Mouse (Mus musculus) intestine, postnatal 0 days (tissue): Measurements from ENCODE around the gene Foxp4. TPM values are rescaled to one million over a fixed set of nuclear protein-coding genes. Genes with fewer than 3 reads are reported as not detected.

ENCODE experiments used
- ATAC-seq: fragments of 200-750 bp; cut with Nextera tagmentation; 2 replicates; pipeline ENCODE4 v1.8.0; 2017; ENCODE audit warnings: mild to moderate bottlenecking, moderate TSS enrichment, moderate library complexity
- H3K27ac ChIP-seq: fragments of 300-500 bp; sonication (generic); 2 replicates; pipeline ENCODE4 v1.5.1; 2014; ENCODE audit warnings: mild to moderate bottlenecking, low read depth, low read length, moderate library complexity
- H3K27me3 ChIP-seq: fragments of 300-500 bp; sonication (generic); replicated peaks from 2 replicates; pipeline ENCODE4 v1.6.1; 2014; ENCODE audit warnings: low read length, mixed read lengths; ENCODE audit not compliant: control insufficient read depth, insufficient read depth
- H3K36me3 ChIP-seq: fragments of 300-500 bp; sonication (generic); 2 replicates; pipeline ENCODE4 v1.6.1; 2014; ENCODE audit warnings: mild to moderate bottlenecking, moderate library complexity; ENCODE audit not compliant: control insufficient read depth, insufficient read depth
- H3K4me1 ChIP-seq: fragments of 300-500 bp; sonication (generic); replicated peaks from 2 replicates; pipeline ENCODE4 v1.6.1; 2014; ENCODE audit warnings: antibody characterized with exemption, low read length, mixed read lengths; ENCODE audit not compliant: control insufficient read depth, insufficient read depth
- H3K4me2 ChIP-seq: fragments of 300-500 bp; sonication (generic); replicated peaks from 2 replicates; pipeline ENCODE4 v1.6.1; 2014; ENCODE audit warnings: low read depth, mild to moderate bottlenecking, moderate library complexity
- H3K4me3 ChIP-seq: fragments of 300-500 bp; sonication (generic); 2 replicates; pipeline ENCODE4 v1.5.1; 2014; ENCODE audit warnings: low read depth, low read length
- H3K9ac ChIP-seq: fragments of 300-500 bp; sonication (generic); 2 replicates; pipeline ENCODE4 v1.6.1; 2014; ENCODE audit warnings: mild to moderate bottlenecking, low read depth, low read length
- H3K9me3 ChIP-seq: fragments of 300-500 bp; sonication (generic); 2 replicates; pipeline ENCODE4 v1.6.1; 2016; ENCODE audit warnings: mixed run types; ENCODE audit not compliant: control insufficient read depth
- CTCF ChIP-seq: sonication (generic); IDR thresholded peaks from 2 replicates; pipeline ENCODE4 v1.5.1; 2016; ENCODE audit warnings: low read depth, mild to moderate bottlenecking, control low read depth, antibody characterized with exemption, moderate library complexity
- WGBS: fragments of 180-500 bp; shearing (Covaris S2); extraction: QIAGEN DNeasy Blood & Tissue Kit; methylation state at CpG from one replicate; pipeline ENCODE4 v1.1.7; 2014; 5-methylcytosine and 5-hydroxymethylcytosine counted together
- polyA plus RNA-seq: library from polyadenylated mRNA; unstranded; fragments of >200 nt; fragmentation: Nextera tagmentation; extraction: Ambion mirVana; gene quantifications from 2 replicates; pipeline ENCODE4 v1.2.1, GENCODE M21; 2015

Gene Foxp4
- 12.9 and 13.3 TPM in 2 replicates for polyA plus RNA-seq

GRCm38 (mm10) chr17:47924383-47925339 is at the start of gene Foxp4:
TSS of gene Foxp4 (minus strand) at chr17:47924645.
- WGBS: under 1% methylated on average over 90 of the region's 91 CpGs
- no peaks in the 10 kb centered on the region for H3K27me3 ChIP-seq

GRCm38 (mm10) chr17:47973563-47974472 is 49.4 kb upstream of the Foxp4 start:
- Histone ChIP-seq H3K9me3 (no peaks in the 10 kb centered on the region), H3K27ac (peak overlapping the region; percentile 85), H3K4me2 (peak overlapping the region; percentile 75), H3K9ac (peak overlapping the region; percentile 35; the same call in 1 of the 2 replicates), H3K27me3 (no peaks in the 10 kb centered on the region), H3K4me3 (peak overlapping the region; percentile 37), H3K4me1 (peaks cover 9% of the 10 kb centered on the region), H3K36me3 (no peaks in the 10 kb centered on the region)
- ATAC-seq: peak; percentile 71
- no peak; the same call in none of the 2 replicates for TF ChIP-seq CTCF
- WGBS: 6% methylated on average over 61 of the region's 61 CpGs

More at GRCm38 (mm10) chr17:47924383-47925339, at the start of gene Foxp4:
- TF ChIP-seq CTCF: 0 out of 2 replicates have a peak, but pooled peaks have one; percentile 3
- Histone ChIP-seq H3K4me3 (peak within 1 kb of the TSS; percentile 79), H3K4me2 (peak within 1 kb of the TSS; percentile 95), H3K9ac (peak within 1 kb of the TSS; percentile 89), H3K4me1 (peaks cover 12% of the 10 kb centered on the region), H3K9me3 (no peaks in the 10 kb centered on the region), H3K36me3 (no peaks in the 10 kb centered on the region), H3K27ac (peak within 1 kb of the TSS; percentile 95)
- ATAC-seq: peak; percentile 83

- no peak for TF ChIP-seq CTCF
- WGBS: 23% methylated on average over 5 of the region's 12 CpGs
- Histone ChIP-seq H3K9ac (no peak overlapping the region), H3K27ac (no peak overlapping the region), H3K4me3 (no peak overlapping the region), H3K27me3 (no peaks in the 10 kb centered on the region), H3K36me3 (no peaks in the 10 kb centered on the region), H3K4me1 (no peaks in the 10 kb centered on the region), H3K9me3 (no peaks in the 10 kb centered on the region), H3K4me2 (no peak overlapping the region; the same call in 1 of the 2 replicates)
- ATAC-seq: 0 out of 2 replicates have a peak, but pooled peaks have one; percentile 15
These were observed 41.5 kb upstream of the Foxp4 start for GRCm38 (mm10) chr17:47965885-47966505.

GRCm38 (mm10) chr17:47958046-47958790 is 33.8 kb upstream of the Foxp4 start:
- peak; percentile 66 for ATAC-seq
- no peaks in the 10 kb centered on the region for H3K9me3 ChIP-seq
- no peak for TF ChIP-seq CTCF
- H3K27me3 ChIP-seq: no peaks in the 10 kb centered on the region
- no peak overlapping the region for H3K4me3 ChIP-seq
- peak overlapping the region; percentile 81 for H3K27ac ChIP-seq
- H3K36me3 ChIP-seq: no peaks in the 10 kb centered on the region
- 13% methylated on average over 10 of the region's 10 CpGs for WGBS
- H3K4me2 ChIP-seq: peak overlapping the region; percentile 27; the same call in 1 of the 2 replicates
- peaks cover 4% of the 10 kb centered on the region; the same call in 1 of the 2 replicates for H3K4me1 ChIP-seq
- no peak overlapping the region for H3K9ac ChIP-seq

GRCm38 (mm10) chr17:47956486-47956885 is 32.0 kb upstream of the Foxp4 start:
- peaks cover 15% of the 10 kb centered on the region for H3K4me1 ChIP-seq
- no peaks in the 10 kb centered on the region for H3K27me3 ChIP-seq
- WGBS: 97% methylated on average over 8 of the region's 8 CpGs
- H3K4me2 ChIP-seq: no peak overlapping the region
- no peak overlapping the region for H3K9ac ChIP-seq
- H3K36me3 ChIP-seq: no peaks in the 10 kb centered on the region
- TF ChIP-seq CTCF: 0 out of 2 replicates have a peak, but pooled peaks have one; percentile 6
- H3K27ac ChIP-seq: no peak overlapping the region
- no peaks in the 10 kb centered on the region for H3K9me3 ChIP-seq
- no peak overlapping the region for H3K4me3 ChIP-seq
- no peak for ATAC-seq
